Mouse (Mus musculus): ENCODE results near the gene Rhbdd2. TPM values are rescaled to one million over a fixed set of nuclear protein-coding genes. Genes with fewer than 3 reads are reported as not detected.

The Rhbdd2 gene
- total and polyA plus RNA-seq, 3 experiments, result 3.7 to 21.3 (median 6.4) TPM

GRCm38 (mm10) chr5:135676696-135677095 lies 44.3 kb downstream of the Rhbdd2 start:
- TF ChIP-seq UBTF (IDR thresholded peaks at IDR 0.05; ENCODE audit: low read depth, low read length), result no peak
- no peak for TF ChIP-seq GABPA (IDR thresholded peaks at IDR 0.05; ENCODE audit: insufficient replicate concordance, low read depth, low read length)
- TF ChIP-seq POLR2AphosphoS2 (IDR thresholded peaks at IDR 0.05; ENCODE audit: low read depth, low read length), result no peak
- TF ChIP-seq ZKSCAN1 (IDR thresholded peaks at IDR 0.05; ENCODE audit: borderline replicate concordance, low read depth, low read length), result no peak
- TF ChIP-seq MXI1 (IDR thresholded peaks at IDR 0.05; ENCODE audit: low read depth, low read length), result no peak
- TF ChIP-seq RCOR1 (conservative IDR thresholded peaks at IDR 0.05; ENCODE audit: low read depth, low read length), result no peak
- TF ChIP-seq E2F4 (IDR thresholded peaks at IDR 0.05; ENCODE audit: insufficient replicate concordance, low read depth, low read length), result no peak
- no peak for TF ChIP-seq IRF4 (IDR thresholded peaks at IDR 0.05; ENCODE audit: low read depth, low read length)
- TF ChIP-seq CTCF (conservative IDR thresholded peaks at IDR 0.05 in 1 of 2, IDR thresholded peaks at IDR 0.05 in 1 of 2; ENCODE audit: low read depth in 2 of 2, low read length in 2 of 2), result no peak
- TF ChIP-seq ZC3H11A (IDR thresholded peaks at IDR 0.05; ENCODE audit: low read depth, low read length), result no peak
- TF ChIP-seq TCF12 (IDR thresholded peaks at IDR 0.05; ENCODE audit: low read depth, low read length), result no peak
- no peak for TF ChIP-seq KAT2A (IDR thresholded peaks at IDR 0.05; ENCODE audit: insufficient replicate concordance, low read length)
- TF ChIP-seq MEF2A (IDR thresholded peaks at IDR 0.05; ENCODE audit: borderline replicate concordance, low read depth, low read length), result no peak
- no peak for TF ChIP-seq PAX5 (IDR thresholded peaks at IDR 0.05; ENCODE audit: low read length)
- no peak for TF ChIP-seq TBP (conservative IDR thresholded peaks at IDR 0.05; ENCODE audit: low read depth, low read length)
- TF ChIP-seq ZMIZ1 (IDR thresholded peaks at IDR 0.05; ENCODE audit: low read depth, low read length), result no peak
- TF ChIP-seq ETS1 (conservative IDR thresholded peaks at IDR 0.05; ENCODE audit: low read depth, low read length), result no peak
- TF ChIP-seq EP300 (IDR thresholded peaks at IDR 0.05; ENCODE audit: low read length), result no peak
- no peaks in the 10 kb centered on the region for H3K79me2 ChIP-seq (replicated peaks; ENCODE audit: control insufficient read depth, extremely low read depth, insufficient read depth, poor library complexity, severe bottlenecking)
- H3K27me3 ChIP-seq (replicated peaks), result no peaks in the 10 kb centered on the region
- H3K4me2 ChIP-seq (ENCODE audit: insufficient read depth, low read depth, poor library complexity, severe bottlenecking), result no peak overlapping the region
- H3K4me1 ChIP-seq (ENCODE audit: control insufficient read depth in 1 of 2, insufficient read depth in 2 of 2), result peaks cover 4 to 24% of the 10 kb centered on the region in 2 experiments
- no peaks in the 10 kb centered on the region for H3K9me3 ChIP-seq (replicated peaks; ENCODE audit: low read length)
- DNase-seq (ENCODE audit: extremely low read depth), result no peak
- H3K27ac ChIP-seq (ENCODE audit: insufficient read depth, low read depth), result no peak overlapping the region
- no peak overlapping the region for H3K9ac ChIP-seq (ENCODE audit: insufficient read depth, low read depth)
- H3K36me3 ChIP-seq (replicated peaks in 1 of 2; ENCODE audit: control insufficient read depth in 1 of 2, insufficient read depth in 1 of 2, low read length in 1 of 2), result no peaks in the 10 kb centered on the region
- in situ Hi-C loops (cut with MboI; ENCODE audit: low pct_ligation_motif_present, low pct_unique_long_range_greater_than_20kb, low sequenced_read_pairs), result no loop called here
- H3K4me3 ChIP-seq (replicated peaks in 1 of 3; ENCODE audit: low read depth in 2 of 3, low read length in 2 of 3, poor library complexity in 1 of 3), result no peak overlapping the region
- dilution Hi-C loops (cut with MboI; ENCODE audit: extremely low pct_ligation_motif_present, extremely low pct_unique_long_range_greater_than_20kb, low sequenced_read_pairs), result no loop called here

- Histone ChIP-seq H3K79me2 (replicated peaks; ENCODE audit: control insufficient read depth, extremely low read depth, insufficient read depth, poor library complexity, severe bottlenecking) (no peaks in the 10 kb centered on the region), H3K4me1 (ENCODE audit: control insufficient read depth in 1 of 2, insufficient read depth in 2 of 2) (peaks cover 4 to 21% of the 10 kb centered on the region in 2 experiments), H3K27me3 (replicated peaks) (no peaks in the 10 kb centered on the region), H3K27ac (ENCODE audit: insufficient read depth, low read depth) (no peak overlapping the region), H3K36me3 (replicated peaks in 1 of 2; ENCODE audit: control insufficient read depth in 1 of 2, insufficient read depth in 1 of 2, low read length in 1 of 2) (no peaks in the 10 kb centered on the region), H3K9ac (ENCODE audit: insufficient read depth, low read depth) (no peak overlapping the region), H3K4me2 (ENCODE audit: insufficient read depth, low read depth, poor library complexity, severe bottlenecking) (no peak overlapping the region), H3K4me3 (replicated peaks in 1 of 3; ENCODE audit: low read depth in 2 of 3, low read length in 2 of 3, poor library complexity in 1 of 3) (no peak overlapping the region), H3K9me3 (replicated peaks; ENCODE audit: low read length) (no peaks in the 10 kb centered on the region)
- in situ Hi-C loops (cut with MboI; ENCODE audit: low pct_ligation_motif_present, low pct_unique_long_range_greater_than_20kb, low sequenced_read_pairs) (no loop called here), dilution Hi-C loops (cut with MboI; ENCODE audit: extremely low pct_ligation_motif_present, extremely low pct_unique_long_range_greater_than_20kb, low sequenced_read_pairs) (no loop called here)
- DNase-seq (ENCODE audit: extremely low read depth), result no peak
- TF ChIP-seq KAT2A (IDR thresholded peaks at IDR 0.05; ENCODE audit: insufficient replicate concordance, low read length) (no peak), CHD1 (IDR thresholded peaks at IDR 0.05; ENCODE audit: low read depth, low read length) (no peak), MYC (IDR thresholded peaks at IDR 0.05; ENCODE audit: low read depth, low read length) (no peak)
These were observed 44.8 kb downstream of the Rhbdd2 start for GRCm38 (mm10) chr5:135677251-135677650.
